Mouse (Mus musculus): Measurements from ENCODE around the gene Oxsr1.

DNA sequence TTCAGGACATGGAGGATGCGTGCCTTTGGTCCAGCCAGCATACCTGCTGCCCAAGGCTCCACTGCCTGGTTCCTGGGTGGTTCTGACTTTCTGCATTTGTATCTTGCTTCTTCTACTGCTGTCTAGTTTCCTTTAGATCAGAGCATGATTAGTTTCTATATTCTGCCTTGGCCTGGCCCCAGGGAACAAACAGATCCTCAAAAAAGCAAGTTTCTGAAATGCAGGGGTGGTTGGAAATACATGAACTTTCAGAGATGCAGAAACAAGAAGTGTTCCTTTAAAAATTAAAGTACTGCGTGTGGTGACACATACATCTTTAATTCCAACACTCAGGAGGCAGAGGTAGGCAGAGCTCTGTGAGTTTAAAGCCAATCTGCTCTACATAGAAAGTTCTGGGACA, 12.6 kb upstream of the Oxsr1 start:
- no peak for TF ChIP-seq CTCF (IDR thresholded peaks at IDR 0.05; ENCODE audit: borderline replicate concordance, insufficient read depth, low read depth, low read length)
- TF ChIP-seq POLR2A (IDR thresholded peaks at IDR 0.05; ENCODE audit: borderline replicate concordance, insufficient read depth, low read length): no peak

All from cerebellum, adult 2 months (tissue).